Mouse (Mus musculus) MEL (cell line): Measurements from ENCODE around the gene Tmem150a.

Source experiments
- CHD1 ChIP-seq: IDR thresholded peaks from 2 replicates; pipeline ENCODE4 v1.6.1; 2012; ENCODE audit warnings: low read depth, mild to moderate bottlenecking, inconsistent platforms, low read length, improper control_type of control experiment
- CTCF ChIP-seq, 3 experiments: IDR thresholded peaks in 2 of 3; conservative IDR thresholded peaks in 1 of 3; 2 replicates each; pipeline ENCODE4 v1.5.1; 2011 to 2012; ENCODE audit warnings: low read length in 3 of 3, low read depth in 2 of 3, mild to moderate bottlenecking in 2 of 3, improper control_type of control experiment in 1 of 3, inconsistent platforms in 1 of 3, mixed read lengths in 1 of 3, moderate library complexity in 1 of 3; ENCODE audit not compliant: control insufficient read depth in 1 of 3, insufficient read depth in 1 of 3, poor library complexity in 1 of 3, severe bottlenecking in 1 of 3
- GATA1 ChIP-seq: IDR thresholded peaks from 2 replicates; pipeline ENCODE4 v1.6.1; 2011; ENCODE audit warnings: low read depth, low read length, improper control_type of control experiment
- MYB ChIP-seq: IDR thresholded peaks from 2 replicates; pipeline ENCODE4 v1.6.1; 2011; ENCODE audit warnings: mild to moderate bottlenecking, low read depth, low read length, improper control_type of control experiment
- MYC ChIP-seq: IDR thresholded peaks from 2 replicates; pipeline ENCODE4 v1.6.1; 2011; ENCODE audit warnings: low read depth, mild to moderate bottlenecking, low read length, improper control_type of control experiment, moderate library complexity
- POLR2A ChIP-seq, 2 experiments: IDR thresholded peaks; 2 replicates each; pipeline ENCODE4 v1.6.1; 2011 to 2012; ENCODE audit warnings: low read length in 2 of 2, mild to moderate bottlenecking in 2 of 2, control low read depth in 1 of 2, improper control_type of control experiment in 1 of 2, low read depth in 1 of 2, moderate library complexity in 1 of 2; ENCODE audit not compliant: control insufficient read depth in 1 of 2, insufficient read depth in 1 of 2, poor library complexity in 1 of 2
- POLR2AphosphoS2 ChIP-seq: IDR thresholded peaks from 2 replicates; pipeline ENCODE4 v1.6.1; 2011; ENCODE audit warnings: low read length, improper control_type of control experiment
- POLR2AphosphoS5 ChIP-seq: IDR thresholded peaks from 2 replicates; pipeline ENCODE4 v1.6.1; 2012; ENCODE audit warnings: low read depth, borderline replicate concordance, mild to moderate bottlenecking, inconsistent platforms, low read length, moderate library complexity, mixed read lengths
- TCF12 ChIP-seq: IDR thresholded peaks from 2 replicates; pipeline ENCODE4 v1.6.1; 2014; ENCODE audit warnings: low read depth, mild to moderate bottlenecking, inconsistent platforms, low read length, improper control_type of control experiment, moderate library complexity
- USF1 ChIP-seq: IDR thresholded peaks from 2 replicates; pipeline ENCODE4 v1.6.1; 2014; ENCODE audit warnings: low read depth, mild to moderate bottlenecking, inconsistent platforms, low read length, improper control_type of control experiment, moderate library complexity
- USF2 ChIP-seq, 2 experiments: IDR thresholded peaks; 2 replicates each; pipeline ENCODE4 v1.6.1; 2011 to 2012; ENCODE audit warnings: improper control_type of control experiment in 2 of 2, low read length in 2 of 2, borderline replicate concordance in 1 of 2, inconsistent platforms in 1 of 2, low read depth in 1 of 2, mild to moderate bottlenecking in 1 of 2; ENCODE audit not compliant: insufficient read depth in 1 of 2
- ZKSCAN1 ChIP-seq: IDR thresholded peaks from 2 replicates; pipeline ENCODE4 v1.6.1; 2012; ENCODE audit warnings: low read depth, mild to moderate bottlenecking, inconsistent platforms, low read length, improper control_type of control experiment, moderate library complexity
- ZNF384 ChIP-seq: IDR thresholded peaks from 2 replicates; pipeline ENCODE4 v1.6.1; 2012; ENCODE audit warnings: low read depth, mild to moderate bottlenecking, inconsistent platforms, low read length, improper control_type of control experiment

DNA sequence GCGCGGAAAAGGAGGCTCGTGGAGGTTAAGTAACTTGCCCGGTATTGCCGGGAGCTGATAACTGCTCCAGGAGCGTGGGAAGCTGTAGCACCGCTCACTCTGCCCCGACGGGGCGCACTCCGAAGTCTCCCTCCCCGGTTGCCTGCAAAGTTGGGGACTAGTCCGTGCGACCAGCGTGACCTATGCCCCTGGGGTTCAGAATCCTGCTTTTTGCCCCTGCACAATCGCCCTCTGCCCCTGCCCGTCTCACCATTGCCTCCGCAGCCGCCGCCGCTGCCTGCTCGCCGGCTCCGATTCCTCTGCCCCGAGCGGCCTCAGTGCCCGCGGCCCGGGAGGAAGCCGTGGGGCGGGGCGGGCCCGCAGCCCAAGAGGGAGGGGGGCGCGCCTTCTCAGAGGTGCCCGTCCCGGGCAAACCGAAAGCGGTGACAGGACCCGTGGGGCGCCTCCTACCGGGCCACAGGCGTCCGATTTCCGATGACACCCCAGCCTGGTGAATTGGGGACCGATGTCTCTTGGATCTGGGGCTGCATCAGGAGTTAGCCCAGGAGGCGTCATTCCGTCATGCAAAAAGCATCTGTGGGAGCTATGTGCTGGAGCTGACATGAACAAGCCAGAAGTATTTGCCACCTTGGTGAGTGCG is 25.0 kb downstream of the Tmem150a start, which contains the start of gene Vamp5:
- no peak; the same call in 1 of the 2 replicates for TF ChIP-seq CHD1
- TF ChIP-seq MYB = no peak
- no peak for TF ChIP-seq POLR2AphosphoS2
- TF ChIP-seq GATA1 = no peak
- TF ChIP-seq ZNF384 = no peak
- no peak for TF ChIP-seq ZKSCAN1
- TF ChIP-seq MYC = no peak
- TF ChIP-seq POLR2A (IDR thresholded peaks at IDR 0.05; ENCODE audit: control insufficient read depth in 1 of 2, insufficient read depth in 1 of 2, low read depth in 1 of 2, low read length in 2 of 2, poor library complexity in 1 of 2) = peak; percentile 64 to 65; a peak in 2 of 4 replicates
- TF ChIP-seq USF1 = no peak
- TF ChIP-seq TCF12 = peak; percentile 79
- peak in 2 of 3 experiments; percentile 63 to 73; a peak in 5 of 6 replicates for TF ChIP-seq CTCF (IDR thresholded peaks at IDR 0.05 in 2 of 3, conservative IDR thresholded peaks at IDR 0.05 in 1 of 3; ENCODE audit: control insufficient read depth in 1 of 3, insufficient read depth in 1 of 3, low read depth in 2 of 3, low read length in 3 of 3, poor library complexity in 1 of 3, severe bottlenecking in 1 of 3)
- no peak for TF ChIP-seq USF2 (IDR thresholded peaks at IDR 0.05; ENCODE audit: borderline replicate concordance in 1 of 2, insufficient read depth in 1 of 2, low read depth in 1 of 2, low read length in 2 of 2)
- no peak for TF ChIP-seq POLR2AphosphoS5
